Mouse (Mus musculus): ENCODE results near the gene Pfdn2.

GRCm38 (mm10) chr1:171373946-171374345 is 28.5 kb downstream of the Pfdn2 start:
- TF ChIP-seq CTCF (conservative IDR thresholded peaks at IDR 0.05; ENCODE audit: low read length) (no peak), NANOG (IDR thresholded peaks at IDR 0.05; ENCODE audit: borderline replicate concordance, low read length) (no peak)
